Mouse (Mus musculus): ENCODE results near the gene Litaf. TPM values are rescaled to one million over a fixed set of nuclear protein-coding genes. Genes with fewer than 3 reads are reported as not detected.
A peak's percentile ranks its signal among the peaks of the same experiment; 100 is the strongest.

The Litaf gene
- total and polyA plus RNA-seq, 3 experiments = 97.5 to 178 (median 154) TPM

- no peak overlapping the region for H3K27ac ChIP-seq (ENCODE audit: insufficient read depth, low read depth)
- TF ChIP-seq MEF2A (IDR thresholded peaks at IDR 0.05; ENCODE audit: borderline replicate concordance, low read depth, low read length) (no peak; the same call in 1 of the 2 replicates), JUN (IDR thresholded peaks at IDR 0.05; ENCODE audit: insufficient read depth, low read depth, low read length) (no peak), NRF1 (IDR thresholded peaks at IDR 0.05; ENCODE audit: low read depth, low read length) (no peak)
- H3K79me2 ChIP-seq (replicated peaks; ENCODE audit: control insufficient read depth, extremely low read depth, insufficient read depth, poor library complexity, severe bottlenecking) = no peaks in the 10 kb centered on the region
- dilution Hi-C loops (cut with MboI; ENCODE audit: extremely low pct_ligation_motif_present, extremely low pct_unique_long_range_greater_than_20kb, low sequenced_read_pairs) (no loop called here), in situ Hi-C loops (cut with MboI; ENCODE audit: low pct_ligation_motif_present, low pct_unique_long_range_greater_than_20kb, low sequenced_read_pairs) (no loop called here)
- peaks cover 0 to 33% of the 10 kb centered on the region in 2 experiments for H3K36me3 ChIP-seq (replicated peaks in 1 of 2; ENCODE audit: control insufficient read depth in 1 of 2, insufficient read depth in 1 of 2, low read length in 1 of 2)
- no peak overlapping the region for H3K9ac ChIP-seq (ENCODE audit: insufficient read depth, low read depth)
- no peak overlapping the region for H3K4me2 ChIP-seq (ENCODE audit: insufficient read depth, low read depth, poor library complexity, severe bottlenecking)
- no peaks in the 10 kb centered on the region for H3K9me3 ChIP-seq (replicated peaks; ENCODE audit: low read length)
- no peak for DNase-seq (ENCODE audit: extremely low read depth)
- H3K27me3 ChIP-seq (replicated peaks) = no peaks in the 10 kb centered on the region
- H3K4me1 ChIP-seq (ENCODE audit: control insufficient read depth in 1 of 2, insufficient read depth in 2 of 2) = peaks cover 9 to 39% of the 10 kb centered on the region in 2 experiments
- no peak overlapping the region for H3K4me3 ChIP-seq (replicated peaks in 1 of 3; ENCODE audit: low read depth in 2 of 3, low read length in 2 of 3, poor library complexity in 1 of 3)
Measured at GRCm38 (mm10) chr16:11054871-11055270, 11.1 kb downstream of the Litaf start.

GRCm38 (mm10) chr16:11054409-11054808, 11.5 kb downstream of the Litaf start:
- H3K79me2 ChIP-seq (replicated peaks; ENCODE audit: control insufficient read depth, extremely low read depth, insufficient read depth, poor library complexity, severe bottlenecking) = no peaks in the 10 kb centered on the region
- no peak overlapping the region for H3K4me3 ChIP-seq (replicated peaks in 1 of 3; ENCODE audit: low read depth in 2 of 3, low read length in 2 of 3, poor library complexity in 1 of 3)
- no peak overlapping the region for H3K27ac ChIP-seq (ENCODE audit: insufficient read depth, low read depth)
- no peaks in the 10 kb centered on the region for H3K27me3 ChIP-seq (replicated peaks)
- H3K4me1 ChIP-seq (ENCODE audit: control insufficient read depth in 1 of 2, insufficient read depth in 2 of 2) = peaks cover 9 to 39% of the 10 kb centered on the region in 2 experiments
- peaks cover 0 to 33% of the 10 kb centered on the region in 2 experiments for H3K36me3 ChIP-seq (replicated peaks in 1 of 2; ENCODE audit: control insufficient read depth in 1 of 2, insufficient read depth in 1 of 2, low read length in 1 of 2)
- TF ChIP-seq RAD21 (IDR thresholded peaks at IDR 0.05; ENCODE audit: low read depth, low read length) (no peak), ZC3H11A (IDR thresholded peaks at IDR 0.05; ENCODE audit: low read depth, low read length) (no peak), MXI1 (IDR thresholded peaks at IDR 0.05; ENCODE audit: low read depth, low read length) (no peak), SMC3 (IDR thresholded peaks at IDR 0.05; ENCODE audit: low read depth, low read length) (no peak), ELF1 (IDR thresholded peaks at IDR 0.05; ENCODE audit: low read depth, low read length) (no peak), IRF4 (IDR thresholded peaks at IDR 0.05; ENCODE audit: low read depth, low read length) (no peak), HCFC1 (IDR thresholded peaks at IDR 0.05; ENCODE audit: low read depth, low read length) (no peak), JUND (conservative IDR thresholded peaks at IDR 0.05; ENCODE audit: low read depth, low read length) (no peak), RCOR1 (conservative IDR thresholded peaks at IDR 0.05; ENCODE audit: low read depth, low read length) (no peak), ZKSCAN1 (IDR thresholded peaks at IDR 0.05; ENCODE audit: borderline replicate concordance, low read depth, low read length) (no peak), JUN (IDR thresholded peaks at IDR 0.05; ENCODE audit: insufficient read depth, low read depth, low read length) (no peak), NRF1 (IDR thresholded peaks at IDR 0.05; ENCODE audit: low read depth, low read length) (no peak), MAX (IDR thresholded peaks at IDR 0.05; ENCODE audit: low read length) (no peak), ZMIZ1 (IDR thresholded peaks at IDR 0.05; ENCODE audit: low read depth, low read length) (no peak), GABPA (IDR thresholded peaks at IDR 0.05; ENCODE audit: insufficient replicate concordance, low read depth, low read length) (no peak)
- dilution Hi-C loops (cut with MboI; ENCODE audit: extremely low pct_ligation_motif_present, extremely low pct_unique_long_range_greater_than_20kb, low sequenced_read_pairs) = no loop called here
- in situ Hi-C loops (cut with MboI; ENCODE audit: low pct_ligation_motif_present, low pct_unique_long_range_greater_than_20kb, low sequenced_read_pairs) = no loop called here
- H3K9me3 ChIP-seq (replicated peaks; ENCODE audit: low read length) = no peaks in the 10 kb centered on the region
- H3K9ac ChIP-seq (ENCODE audit: insufficient read depth, low read depth) = no peak overlapping the region
- peak; percentile 39 for DNase-seq (ENCODE audit: extremely low read depth)
- no peak overlapping the region for H3K4me2 ChIP-seq (ENCODE audit: insufficient read depth, low read depth, poor library complexity, severe bottlenecking)
